Mouse (Mus musculus) kidney, postnatal 36 days (tissue): ENCODE measurements at regions not wholly inside any gene's neighbourhood (a gene's known extent, or its start where the extent isn't known, plus 50 kb on each side); places are given as distances from the start of the nearest gene placed in this dataset.

Experiments
- DNase-seq, 2 experiments: peaks; one replicate each; pipeline ENCODE4 v3.0.0; 2021 to 2022; ENCODE audit warnings: mixed read lengths in 2 of 2

DNA sequence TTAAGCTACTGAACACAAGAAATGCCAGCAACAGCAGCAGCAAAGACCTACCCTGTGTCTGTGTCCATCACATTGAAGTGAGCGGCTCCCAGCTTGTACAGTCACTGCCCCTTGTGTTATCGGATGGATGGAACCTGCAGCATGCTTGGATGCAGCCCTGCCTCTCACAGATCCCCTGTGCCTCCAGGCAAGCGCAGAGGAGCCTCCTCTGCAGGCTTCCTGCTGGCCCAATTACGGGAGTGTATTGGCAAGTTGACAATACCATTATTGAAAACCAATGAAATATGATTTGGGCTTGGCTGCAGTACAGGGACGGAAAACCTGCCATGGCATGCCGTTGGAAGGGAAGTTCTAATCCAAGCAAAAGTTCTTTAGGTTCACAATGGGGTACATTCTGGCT is 81.9 kb upstream of the Otos start:
- no peak for DNase-seq

DNA sequence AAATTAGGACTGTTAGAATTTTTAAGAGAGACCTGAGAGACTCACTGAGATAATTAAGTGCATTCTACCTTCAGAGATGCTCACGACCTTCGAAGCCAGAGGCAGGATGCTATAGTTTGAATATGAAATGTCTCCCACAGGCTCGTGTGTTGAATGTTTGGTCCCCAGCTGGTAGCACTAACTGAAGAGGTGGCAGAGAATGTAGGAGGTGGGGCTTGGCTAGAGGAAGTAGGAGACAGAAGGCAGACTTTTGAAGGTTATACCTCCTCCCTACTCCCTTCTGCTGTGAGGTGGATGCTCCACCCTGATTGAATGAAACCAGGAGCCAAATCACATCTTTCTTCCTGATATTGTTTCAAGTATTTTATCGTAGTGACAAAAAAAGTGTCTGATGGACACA is 79.3 kb upstream of the Otos start:
- DNase-seq: no peak

DNA sequence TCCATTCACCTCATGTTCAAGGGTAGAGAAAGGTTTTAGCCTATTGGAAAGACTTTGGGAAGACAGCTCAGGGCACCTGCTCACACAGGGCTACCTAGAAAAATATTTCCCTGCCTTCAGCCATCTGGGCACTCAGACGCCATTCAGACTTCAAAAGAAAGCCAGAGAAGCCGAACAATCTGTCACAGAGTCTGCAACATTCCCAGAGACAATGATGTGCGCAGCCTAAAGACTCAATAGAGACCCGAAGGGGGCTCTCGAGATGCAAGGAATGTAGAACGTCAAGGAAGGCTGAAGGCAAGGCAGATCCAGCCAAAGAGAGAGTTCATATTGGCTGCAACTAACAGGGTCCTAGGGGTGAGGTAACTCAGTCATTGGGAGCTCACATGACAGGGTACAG is 78.7 kb upstream of the Otos start:
- no peak for DNase-seq

DNA sequence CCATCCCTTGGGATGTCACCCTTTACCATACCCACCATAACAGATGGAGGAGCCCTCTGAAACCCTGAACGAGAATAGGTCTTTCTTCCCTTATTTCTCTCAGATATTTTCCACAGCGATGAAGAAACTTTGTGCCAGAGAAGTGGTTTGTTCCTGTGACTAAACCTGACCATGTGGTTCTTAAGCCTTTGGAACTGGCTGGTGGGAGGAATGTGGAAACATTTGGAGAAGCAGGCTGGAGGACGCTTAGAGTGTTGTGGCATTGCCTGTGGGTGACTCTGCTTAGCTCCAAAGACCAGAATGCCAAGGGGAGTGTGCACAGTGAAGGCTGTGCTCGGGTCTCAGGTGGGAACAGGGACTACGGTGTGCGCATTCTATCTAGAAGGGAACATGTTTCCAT is 77.7 kb upstream of the Otos start:
- DNase-seq: no peak

DNA sequence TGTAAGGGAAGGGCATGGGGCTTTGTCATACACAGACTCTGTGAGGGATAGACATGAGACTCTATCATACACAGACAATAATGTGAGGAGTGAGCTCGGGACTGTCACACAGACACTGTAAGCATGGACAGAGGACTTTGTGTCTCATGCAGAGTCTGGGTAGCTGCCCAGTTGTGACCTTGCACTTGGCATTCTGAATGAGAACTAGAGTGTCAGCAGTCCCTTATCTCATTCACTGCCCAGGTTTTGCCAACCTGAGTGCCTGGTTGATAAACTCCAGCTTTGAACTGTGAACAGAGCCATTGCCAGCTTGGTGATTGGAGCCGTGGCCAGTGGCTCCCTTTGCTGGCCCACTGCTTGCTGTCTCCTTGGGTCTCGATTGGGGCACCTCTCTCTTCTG is 75.5 kb upstream of the Otos start:
- DNase-seq: no peak

DNA sequence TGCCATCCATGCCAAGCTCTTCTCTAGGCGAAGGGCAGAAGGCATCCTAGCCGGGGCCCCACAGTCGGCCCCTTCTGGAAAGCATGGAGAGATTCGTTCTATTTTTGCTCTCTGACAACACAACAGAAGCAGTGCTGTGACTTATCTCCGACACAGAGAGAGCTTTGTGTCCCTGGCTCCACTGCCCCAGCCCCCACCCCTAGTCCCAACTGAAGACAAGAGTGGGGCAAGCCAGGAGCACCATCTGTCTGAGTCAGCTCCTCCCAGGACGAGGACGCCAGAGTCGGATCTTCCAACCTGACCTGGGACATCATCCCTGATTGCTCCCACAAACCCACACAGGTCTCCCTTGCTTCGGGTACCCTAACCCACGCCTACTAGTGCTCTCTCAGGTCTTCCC is 71.9 kb upstream of the Otos start:
- DNase-seq: no peak

DNA sequence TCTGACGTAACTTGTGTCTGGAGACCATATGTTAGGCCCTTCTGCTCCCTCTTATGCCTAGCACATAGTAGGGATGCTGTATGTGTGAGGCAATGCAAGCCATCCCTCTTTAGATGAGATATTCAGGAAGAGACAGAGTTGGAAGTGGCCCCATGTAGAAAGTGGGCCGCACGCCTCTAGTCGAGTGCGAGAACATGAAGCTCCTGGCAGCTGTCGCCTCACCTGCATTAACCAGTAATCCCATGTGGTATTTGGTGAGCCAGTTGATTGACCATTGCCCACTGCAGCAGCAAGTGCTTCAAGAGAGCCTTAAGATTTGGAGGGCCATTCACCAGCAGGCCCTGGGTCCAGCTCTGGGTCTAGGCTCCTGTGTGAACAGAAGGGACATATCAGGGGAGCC is 71.2 kb upstream of the Otos start:
- no peak for DNase-seq

DNA sequence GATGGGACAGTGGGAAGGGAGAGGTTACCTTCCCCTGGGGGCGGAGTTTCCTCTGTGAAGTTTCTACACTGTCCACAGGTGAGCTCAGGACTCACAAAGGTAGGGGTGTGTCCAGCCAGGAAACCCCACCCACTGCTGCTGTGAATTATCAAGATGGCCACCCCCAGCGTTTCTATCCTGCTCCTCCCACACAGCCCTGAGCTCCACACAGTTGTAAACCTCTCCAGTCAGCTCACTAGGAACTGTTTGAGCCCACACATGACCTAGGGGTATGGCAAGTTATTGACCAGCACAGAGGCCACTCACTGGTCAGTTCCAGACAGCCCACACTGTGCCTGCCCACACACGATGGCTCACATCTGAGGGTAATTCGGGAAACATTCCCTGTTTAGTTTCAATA is 69.5 kb upstream of the Otos start:
- DNase-seq: no peak

DNA sequence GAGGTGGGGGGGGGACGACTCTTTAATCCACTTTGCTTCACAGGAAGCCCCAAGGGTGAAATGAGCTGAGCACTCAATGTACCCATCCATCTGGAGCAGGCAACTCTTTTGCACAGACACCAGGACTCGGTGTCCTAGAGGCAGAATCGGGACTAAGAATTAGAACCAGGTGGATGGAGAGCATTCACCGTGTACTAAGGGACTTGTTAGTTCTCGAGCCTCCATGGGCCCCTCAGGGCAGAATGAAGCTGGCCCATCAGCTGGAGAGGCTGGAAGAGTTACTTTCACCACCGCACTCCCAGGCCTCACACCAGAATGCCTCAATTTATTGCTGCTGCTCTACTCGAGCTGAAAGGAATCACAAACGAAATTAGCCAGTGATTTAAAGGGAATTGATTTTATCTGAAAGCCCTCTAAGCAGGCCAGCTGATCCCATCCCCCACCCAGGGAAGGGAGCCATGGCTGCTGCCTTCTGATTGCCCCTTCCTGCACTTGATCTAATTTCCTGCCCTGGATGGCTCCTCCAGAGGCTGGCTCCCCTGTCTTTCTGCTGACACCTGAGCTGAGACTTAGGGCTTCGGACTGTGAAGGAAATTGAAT is 66.2 kb upstream of the Otos start:
- no peak for DNase-seq

DNA sequence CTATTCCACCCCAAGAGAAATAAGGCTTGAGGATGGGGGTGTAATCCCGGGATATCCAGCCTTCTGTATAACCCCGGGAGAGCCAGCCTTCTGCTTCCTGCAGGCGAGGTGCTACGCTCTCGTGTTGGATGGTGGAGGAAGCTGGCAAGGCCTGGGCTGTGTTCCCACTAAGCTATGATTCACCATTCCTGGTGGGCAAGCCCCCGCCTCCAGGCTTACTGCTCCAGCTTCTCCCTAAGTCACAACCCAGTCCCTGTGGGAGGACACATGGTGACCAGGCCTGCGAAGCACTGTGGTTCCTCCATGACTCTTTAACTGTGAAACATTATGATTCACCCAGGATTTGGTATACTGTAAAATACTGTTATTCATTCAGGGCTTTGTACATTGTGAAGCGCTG is 63.7 kb upstream of the Otos start:
- DNase-seq: no peak

DNA sequence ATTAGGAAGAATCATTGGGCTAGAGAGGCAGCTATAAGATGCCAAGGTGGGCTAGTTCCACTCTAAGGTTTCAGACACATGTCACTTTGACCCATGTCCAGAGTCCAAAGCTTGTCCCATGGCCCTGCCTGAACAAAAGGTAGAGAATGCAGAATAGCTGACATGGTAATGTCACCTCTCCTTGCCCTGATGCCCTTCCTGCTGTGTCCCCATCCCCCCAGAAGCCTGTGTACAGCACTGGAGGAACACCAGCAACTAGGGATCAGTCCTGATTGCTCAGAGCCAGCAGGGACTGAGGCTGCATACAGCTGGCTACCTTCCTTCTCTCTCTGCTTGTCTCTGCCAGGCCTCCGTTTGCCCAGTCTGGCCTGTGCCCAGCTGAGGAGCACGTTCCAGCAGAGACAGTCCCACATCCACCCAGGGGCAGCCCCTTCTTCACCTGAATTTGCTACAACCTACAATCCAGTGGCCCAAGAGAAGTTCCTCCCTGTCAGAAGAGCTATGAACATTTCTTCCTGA is 61.7 kb upstream of the Otos start:
- DNase-seq: peak in 1 of 2 experiments; percentile 24

DNA sequence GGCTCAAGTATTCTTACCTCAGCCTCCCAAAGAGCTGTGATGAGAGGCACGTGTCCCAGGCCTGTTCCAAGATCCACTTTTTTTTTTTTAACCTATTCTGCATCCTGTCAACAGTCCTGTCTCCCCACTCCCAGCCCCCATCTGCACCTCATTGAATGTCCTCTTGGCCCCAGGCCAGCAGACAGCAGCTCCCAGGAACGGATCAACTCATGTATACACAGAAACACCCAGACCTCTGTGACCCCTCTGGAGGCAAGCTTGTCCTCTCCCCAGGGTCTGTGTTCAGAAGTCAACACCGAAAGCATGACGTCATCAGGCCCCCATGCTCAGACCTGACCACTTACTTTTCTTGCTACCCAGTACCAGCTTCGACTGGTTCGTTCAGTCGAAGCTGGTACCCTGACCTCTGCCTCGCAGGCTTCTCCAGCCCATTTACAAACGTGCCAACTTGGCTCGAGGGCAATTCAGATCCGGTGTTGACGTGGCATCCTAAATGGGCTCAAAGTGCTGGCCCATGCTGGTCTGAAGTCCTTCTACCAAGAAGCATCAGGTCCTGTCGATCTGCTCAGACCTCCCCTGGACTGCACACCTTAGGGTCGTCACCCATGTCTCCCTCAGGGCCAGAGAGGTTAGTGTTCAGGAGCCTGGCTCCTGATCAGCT is 60.7 kb upstream of the Otos start:
- peak; percentile 37 to 62 for DNase-seq

DNA sequence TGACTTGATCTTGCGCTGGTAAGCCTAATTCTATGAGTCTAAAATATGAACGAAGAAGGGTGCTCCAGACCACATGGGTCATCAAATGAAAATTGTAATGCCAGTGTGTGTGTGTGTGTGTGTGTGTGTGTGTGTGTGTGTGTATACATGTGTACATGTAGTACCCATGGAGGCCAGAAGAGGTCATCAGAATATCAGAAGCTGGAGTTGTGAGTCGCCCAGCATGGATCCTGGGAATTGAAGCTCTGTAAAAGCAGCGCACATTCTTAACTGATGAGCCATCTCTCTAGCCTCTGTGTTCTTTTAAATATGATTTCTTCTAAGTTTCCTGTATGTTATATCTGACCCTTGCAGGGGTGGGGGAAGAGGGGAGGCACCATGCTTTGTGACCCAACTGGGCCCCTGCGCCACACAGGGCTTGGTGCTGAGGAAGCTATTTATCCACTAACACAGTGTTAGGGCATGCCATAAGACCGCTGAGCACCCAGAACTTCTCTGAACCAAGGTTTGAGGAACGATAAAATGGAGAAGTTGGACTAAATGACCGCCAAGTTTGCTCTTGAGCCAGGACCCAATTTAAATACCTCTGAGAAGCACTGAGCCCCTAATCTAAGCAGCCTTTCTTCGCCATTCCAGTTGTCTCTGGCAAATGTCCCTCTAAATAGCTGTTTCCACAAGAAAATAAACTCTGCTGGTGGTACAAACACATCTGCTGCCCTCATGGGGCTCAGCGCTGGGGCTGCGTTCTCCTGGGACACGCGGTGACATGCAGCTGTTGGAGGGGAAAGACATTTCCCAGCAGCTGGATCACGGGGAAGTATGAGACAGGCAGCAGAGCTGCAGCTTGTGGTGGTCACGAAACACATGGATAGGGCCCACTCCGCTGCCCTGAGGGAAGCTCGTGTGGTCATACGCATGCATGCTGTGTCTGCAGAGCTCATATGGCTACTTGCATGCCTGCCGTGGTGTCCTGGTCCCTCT is 59.6 kb upstream of the Otos start:
- no peak for DNase-seq

DNA sequence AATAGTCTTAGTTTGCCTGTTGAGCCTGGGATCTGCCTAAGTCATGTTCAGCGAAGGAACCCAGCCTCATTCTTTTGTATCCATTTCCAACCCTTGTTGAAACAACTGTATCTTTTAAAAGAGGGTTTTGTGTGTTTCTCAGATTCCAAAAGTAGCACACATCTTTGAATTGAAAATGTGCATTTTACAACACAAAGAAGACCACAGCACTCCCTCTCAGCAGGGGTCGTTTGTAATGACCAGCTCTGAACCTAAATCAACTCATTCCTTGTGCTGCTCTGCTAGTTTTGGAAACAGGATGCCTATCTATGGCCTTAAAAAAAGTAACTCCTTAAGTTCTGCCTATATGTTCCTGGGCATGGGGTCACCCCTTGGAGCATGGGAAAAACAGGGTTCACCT is 58.8 kb upstream of the Otos start:
- DNase-seq: no peak

DNA sequence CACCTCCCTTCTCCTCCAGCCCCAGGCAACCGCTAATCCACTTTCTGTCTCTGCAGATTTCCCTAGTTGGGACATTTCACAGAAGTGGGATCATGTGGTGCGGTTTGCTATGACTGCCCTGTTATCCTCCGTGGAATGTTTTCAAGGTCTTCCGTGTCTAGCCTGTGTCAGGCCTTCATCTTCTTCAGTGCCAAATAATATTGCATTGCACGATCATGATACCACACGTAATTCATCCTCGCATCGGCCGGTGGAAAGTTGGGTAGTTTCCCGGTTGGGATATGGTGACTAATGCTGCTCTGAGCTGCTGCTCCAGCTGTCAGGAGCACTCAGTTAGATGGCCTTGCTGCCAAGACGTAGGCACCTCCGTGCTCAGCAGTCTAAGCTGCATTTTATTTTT is 55.3 kb upstream of the Otos start:
- DNase-seq: no peak

DNA sequence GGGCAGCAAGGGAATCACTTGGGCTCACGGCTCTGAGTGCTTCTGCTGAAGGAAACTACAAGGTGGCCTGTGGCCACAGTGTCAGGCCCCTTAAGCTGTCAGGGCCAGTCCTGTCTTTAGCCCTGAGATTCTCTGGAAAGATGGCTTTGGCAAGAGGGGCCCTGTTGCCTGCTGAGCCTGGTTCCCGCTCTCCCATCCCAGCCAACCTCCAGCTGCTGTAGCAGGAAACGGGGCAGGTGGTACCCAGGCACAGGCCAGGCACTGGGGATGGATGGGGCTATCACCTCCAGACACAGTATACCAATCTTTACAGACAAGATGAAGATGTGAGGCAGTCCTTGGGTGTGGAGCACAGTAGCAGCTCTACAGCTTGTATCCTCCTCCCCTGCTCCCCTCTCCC is 54.6 kb upstream of the Otos start:
- no peak for DNase-seq

DNA sequence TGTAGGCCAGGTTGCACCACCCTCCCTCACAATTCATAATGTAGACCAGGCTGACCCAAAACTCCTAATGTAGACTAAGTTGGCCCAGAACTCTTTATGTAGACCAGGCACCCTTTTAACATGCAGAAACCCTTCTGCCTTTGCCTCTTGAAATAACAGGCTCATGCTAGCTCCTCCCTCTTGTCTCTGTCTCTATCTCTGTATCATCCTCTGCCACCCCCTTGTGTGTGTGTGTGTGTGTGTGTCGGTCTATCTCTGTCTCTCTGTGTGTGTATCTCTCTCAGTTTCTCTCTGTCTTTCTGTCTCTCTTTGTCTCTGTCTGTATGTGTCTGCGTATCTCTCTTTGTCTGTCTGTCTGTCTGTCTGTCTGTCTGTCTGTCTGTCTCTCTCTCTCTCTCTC is 51.5 kb upstream of the Otos start:
- no peak for DNase-seq

DNA sequence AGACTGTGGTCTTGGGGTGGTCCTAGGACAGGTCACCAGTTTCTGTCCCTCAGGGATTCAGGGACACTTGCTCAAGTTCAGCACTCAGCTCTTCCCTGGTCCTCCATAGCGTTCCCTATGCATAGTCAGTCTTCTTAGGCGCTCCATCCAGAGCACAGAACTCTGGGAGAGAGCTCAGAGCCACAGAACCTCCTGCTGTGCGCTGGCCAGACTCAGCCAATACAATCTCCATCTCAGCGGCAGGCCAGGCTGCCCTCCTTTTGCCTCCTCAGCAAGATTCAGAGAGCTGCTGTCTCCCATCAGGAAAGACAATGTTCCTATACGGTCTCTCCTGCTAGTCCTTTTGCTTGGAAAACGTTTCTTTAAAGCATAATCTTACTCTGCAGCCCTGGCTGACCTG is 51.1 kb upstream of the Otos start:
- DNase-seq: no peak

DNA sequence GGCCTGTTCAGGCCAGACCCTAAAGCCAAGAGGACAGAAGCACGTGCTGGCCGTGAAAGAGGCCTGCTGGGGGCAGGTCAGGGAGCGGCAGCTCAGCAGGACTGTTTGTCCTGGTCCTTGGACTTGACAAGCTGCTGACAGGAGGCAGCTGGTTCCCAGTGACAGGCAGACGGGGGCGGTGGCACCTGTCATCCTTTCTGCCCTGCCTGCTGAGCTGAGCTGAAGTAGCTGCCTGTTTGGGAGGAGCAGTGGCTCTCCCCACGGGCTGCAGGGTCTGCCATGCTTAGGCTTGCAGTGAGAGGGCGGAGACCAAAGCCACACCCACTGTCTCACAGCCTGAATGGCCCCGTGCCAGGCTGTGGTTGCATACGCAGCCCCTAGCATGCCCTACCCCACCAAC is 50.4 kb upstream of the Otos start:
- peak; percentile 8 to 19 for DNase-seq

DNA sequence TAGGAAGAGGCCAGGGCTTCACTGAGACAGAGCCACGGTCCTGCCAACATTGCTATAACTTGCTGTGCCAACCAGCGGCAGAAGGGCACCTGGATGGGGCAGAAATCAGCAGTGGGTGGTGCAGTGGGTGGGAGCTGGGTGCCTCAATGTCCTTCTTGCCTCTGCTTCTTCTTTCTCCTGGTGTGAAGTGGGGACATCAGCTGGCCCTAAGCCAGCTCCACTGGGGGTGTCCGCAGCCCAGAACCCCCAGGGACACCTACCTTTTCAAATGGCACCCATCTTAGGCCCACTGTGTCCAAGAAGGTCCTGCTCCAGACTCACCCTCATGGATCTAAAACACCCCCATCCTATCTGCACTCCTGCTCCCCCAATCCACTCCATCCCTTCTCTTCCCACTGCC is 49.9 kb upstream of the Otos start:
- DNase-seq: no peak
